In genomic region chr11:60139141-60139733, GRCm38 (mm10) we compare ENCODE assay signal across 7 mouse cellular contexts. TPM values are rescaled to one million over a fixed set of nuclear protein-coding genes. Genes with fewer than 3 reads are reported as not detected.
A peak's percentile ranks its signal among the peaks of the same experiment; 100 is the strongest.
DNase-seq lines count a peak whose midpoint lies in the region; ATAC-seq and TF ChIP-seq lines count a peak whose summit lies in the region.

No protein-coding gene starts in this region.

- peak overlapping the region; percentile 76 for H3K4me3 ChIP-seq in cortical plate, adult 2 months (ENCODE audit: insufficient read depth, low read length)
- peak overlapping the region; percentile 82 for H3K4me3 ChIP-seq in heart, embryonic 16.5 days (ENCODE audit: low read length)

- peak; percentile 15 to 22 for DNase-seq in urinary bladder, adult 18-20 months (ENCODE audit: low spot score in 2 of 2)
- DNase-seq in urinary bladder, postnatal 25 days (ENCODE audit: low spot score): no peak
- DNase-seq in left cerebral cortex, postnatal 25 days (ENCODE audit: low spot score in 2 of 2): peak; percentile 70
- DNase-seq in naive thymus-derived CD4-positive, alpha-beta T cell, adult 2 months (ENCODE audit: low read depth): peak; percentile 50
- peak; percentile 30 for DNase-seq in thymus, postnatal 25 days

- no peak for TF ChIP-seq POLR2A in cortical plate, adult 2 months (IDR thresholded peaks at IDR 0.05; ENCODE audit: extremely low read depth, insufficient read depth, low read length)

- peak overlapping the region; percentile 98 for H3K4me2 ChIP-seq in heart, embryonic 16.5 days (ENCODE audit: low read depth, low read length)

- H3K27me3 ChIP-seq in heart, embryonic 16.5 days (ENCODE audit: control insufficient read depth, insufficient read depth, low read length): no peaks in the 10 kb centered on the region

- WGBS in heart, embryonic 16.5 days: 6% methylated on average over 24 of the region's 24 CpGs

- intact Hi-C loops in left cerebral cortex, postnatal 25 days (cut with DNase I): loop anchor here (1.0 to 2.0 kb wide), 3 partner anchors 33 to 46 kb away; no protein-coding TSS in a partner anchor

- no peaks in the 10 kb centered on the region for H3K9me3 ChIP-seq in heart, embryonic 16.5 days (replicated peaks; ENCODE audit: control insufficient read depth, low read length)

- peak overlapping the region; percentile 84 for H3K9ac ChIP-seq in heart, embryonic 16.5 days (ENCODE audit: low read length)

- H3K36me3 ChIP-seq in heart, embryonic 16.5 days (ENCODE audit: control insufficient read depth, insufficient read depth): no peaks in the 10 kb centered on the region

- no peak for TF ChIP-seq CTCF in cortical plate, adult 2 months (IDR thresholded peaks at IDR 0.05; ENCODE audit: extremely low read depth, insufficient read depth, low read length)

- H3K4me1 ChIP-seq in cortical plate, adult 2 months (ENCODE audit: control insufficient read depth, insufficient read depth, low read length): peaks cover 14% of the 10 kb centered on the region
- peaks cover 46% of the 10 kb centered on the region for H3K4me1 ChIP-seq in heart, embryonic 16.5 days (ENCODE audit: control insufficient read depth, insufficient read depth, low read length)

- H3K27ac ChIP-seq in cortical plate, adult 2 months (ENCODE audit: insufficient read depth, low read length): peak overlapping the region; percentile 76
- peak overlapping the region; percentile 80 for H3K27ac ChIP-seq in heart, embryonic 16.5 days (ENCODE audit: low read length)

- ATAC-seq in heart, embryonic 16.5 days (replicated peaks; ENCODE audit: extremely low read depth, insufficient read depth, low FRiP score): peak; percentile 23; the same call in 1 of the 2 replicates

RNA-seq across cellular contexts. Expression of gene Rai1, which starts 34.4 kb away (rescaled TPM):
- polyA plus RNA-seq in cortical plate, adult 2 months (2012; rRNA removed): 41.8 and 41.9 TPM in 2 replicates
- polyA plus RNA-seq in heart, embryonic 16.5 days (2015; fragmentation: Nextera tagmentation; extraction: Ambion mirVana): 15.7 TPM in 2 replicates
- total RNA-seq in left cerebral cortex, postnatal 25 days (2021): 10 to 100 TPM; 59.4 to 69.2 TPM
